Mouse (Mus musculus): ENCODE results near the gene Iah1. TPM values are rescaled to one million over a fixed set of nuclear protein-coding genes. Genes with fewer than 3 reads are reported as not detected.

Gene Iah1
- total and polyA plus RNA-seq, 3 experiments, result 27.8 to 108 (median 49.5) TPM

GRCm38 (mm10) chr12:21284761-21285441 is 31.3 kb upstream of the Iah1 start, which contains the start of gene Cpsf3:
Gene Cpsf3 (plus strand): TSS chr12:21285391.
- Histone ChIP-seq H3K36me3 (replicated peaks) (peaks cover 43% of the 10 kb centered on the region), H3K4me1 (ENCODE audit: insufficient read depth, low read depth, low read length) (peaks cover 39% of the 10 kb centered on the region), H3K4me3 (ENCODE audit: low read depth, low read length) (peak within 1 kb of the TSS; percentile 90), H3K9me3 (replicated peaks) (no peaks in the 10 kb centered on the region), H3K27me3 (ENCODE audit: insufficient read depth, low read length) (no peaks in the 10 kb centered on the region)
- TF ChIP-seq GATA1 (IDR thresholded peaks at IDR 0.05; ENCODE audit: borderline replicate concordance, low read length) (no peak), CTCF (IDR thresholded peaks at IDR 0.05; ENCODE audit: low read depth, low read length) (no peak), POLR2AphosphoS5 (IDR thresholded peaks at IDR 0.05; ENCODE audit: insufficient replicate concordance, low read depth, low read length) (no peak), TAL1 (conservative IDR thresholded peaks at IDR 0.05; ENCODE audit: low read depth, low read length) (no peak), GATA2 (IDR thresholded peaks at IDR 0.05; ENCODE audit: borderline replicate concordance, low read depth, low read length) (no peak)
- DNase-seq (ENCODE audit: low spot score) (no peak), ATAC-seq (ENCODE audit: extremely low read depth, insufficient number of reproducible peaks, low FRiP score, poor library complexity, severe bottlenecking) (no peak)

GRCm38 (mm10) chr12:21285508-21286242 is 30.5 kb upstream of the Iah1 start:
- Histone ChIP-seq H3K9me3 (replicated peaks) (no peaks in the 10 kb centered on the region), H3K4me1 (ENCODE audit: insufficient read depth, low read depth, low read length) (peaks cover 40% of the 10 kb centered on the region), H3K4me3 (ENCODE audit: low read depth, low read length) (peak overlapping the region; percentile 90), H3K36me3 (replicated peaks) (peaks cover 46% of the 10 kb centered on the region), H3K27me3 (ENCODE audit: insufficient read depth, low read length) (no peaks in the 10 kb centered on the region)
- DNase-seq (ENCODE audit: low spot score) (peak; percentile 80), ATAC-seq (ENCODE audit: extremely low read depth, insufficient number of reproducible peaks, low FRiP score, poor library complexity, severe bottlenecking) (peak; percentile 24)
- TF ChIP-seq POLR2AphosphoS5 (IDR thresholded peaks at IDR 0.05; ENCODE audit: insufficient replicate concordance, low read depth, low read length) (no peak), CTCF (IDR thresholded peaks at IDR 0.05; ENCODE audit: low read depth, low read length) (no peak), TAL1 (conservative IDR thresholded peaks at IDR 0.05; ENCODE audit: low read depth, low read length) (no peak), GATA1 (IDR thresholded peaks at IDR 0.05; ENCODE audit: borderline replicate concordance, low read length) (no peak), GATA2 (IDR thresholded peaks at IDR 0.05; ENCODE audit: borderline replicate concordance, low read depth, low read length) (no peak)

GRCm38 (mm10) chr12:21286243-21286622 is 30.0 kb upstream of the Iah1 start, which contains the start of gene Itgb1bp1:
Gene Itgb1bp1 (minus strand): TSS chr12:21286284.
- DNase-seq (ENCODE audit: low spot score) (peak; percentile 8), ATAC-seq (ENCODE audit: extremely low read depth, insufficient number of reproducible peaks, low FRiP score, poor library complexity, severe bottlenecking) (peak; percentile 83)
- Histone ChIP-seq H3K4me1 (ENCODE audit: insufficient read depth, low read depth, low read length) (peaks cover 40% of the 10 kb centered on the region), H3K36me3 (replicated peaks) (peaks cover 49% of the 10 kb centered on the region), H3K9me3 (replicated peaks) (no peaks in the 10 kb centered on the region), H3K4me3 (ENCODE audit: low read depth, low read length) (peak within 1 kb of the TSS; percentile 90), H3K27me3 (ENCODE audit: insufficient read depth, low read length) (no peaks in the 10 kb centered on the region)
- no peak for TF ChIP-seq CTCF (IDR thresholded peaks at IDR 0.05; ENCODE audit: low read depth, low read length)
- TF ChIP-seq GATA1 (IDR thresholded peaks at IDR 0.05; ENCODE audit: borderline replicate concordance, low read length), result no peak
- TF ChIP-seq POLR2AphosphoS5 (IDR thresholded peaks at IDR 0.05; ENCODE audit: insufficient replicate concordance, low read depth, low read length), result no peak
- no peak for TF ChIP-seq TAL1 (conservative IDR thresholded peaks at IDR 0.05; ENCODE audit: low read depth, low read length)

GRCm38 (mm10) chr12:21286712-21287650 is 29.2 kb upstream of the Iah1 start:
- TF ChIP-seq GATA2 (IDR thresholded peaks at IDR 0.05; ENCODE audit: borderline replicate concordance, low read depth, low read length) (no peak), GATA1 (IDR thresholded peaks at IDR 0.05; ENCODE audit: borderline replicate concordance, low read length) (no peak), TAL1 (conservative IDR thresholded peaks at IDR 0.05; ENCODE audit: low read depth, low read length) (no peak), POLR2AphosphoS5 (IDR thresholded peaks at IDR 0.05; ENCODE audit: insufficient replicate concordance, low read depth, low read length) (no peak), CTCF (IDR thresholded peaks at IDR 0.05; ENCODE audit: low read depth, low read length) (no peak)
- H3K36me3 ChIP-seq (replicated peaks), result peaks cover 56% of the 10 kb centered on the region
- ATAC-seq (ENCODE audit: extremely low read depth, insufficient number of reproducible peaks, low FRiP score, poor library complexity, severe bottlenecking) (peak; percentile 18; the same call in 1 of the 2 replicates), DNase-seq (ENCODE audit: low spot score) (peak; percentile 43)
- peaks cover 40% of the 10 kb centered on the region for H3K4me1 ChIP-seq (ENCODE audit: insufficient read depth, low read depth, low read length)
- no peaks in the 10 kb centered on the region for H3K27me3 ChIP-seq (ENCODE audit: insufficient read depth, low read length)
- peak overlapping the region; percentile 90 for H3K4me3 ChIP-seq (ENCODE audit: low read depth, low read length)
- H3K9me3 ChIP-seq (replicated peaks), result no peaks in the 10 kb centered on the region

GRCm38 (mm10) chr12:21288716-21289395 is 27.3 kb upstream of the Iah1 start:
- ATAC-seq (ENCODE audit: extremely low read depth, insufficient number of reproducible peaks, low FRiP score, poor library complexity, severe bottlenecking) (no peak), DNase-seq (ENCODE audit: low spot score) (no peak)
- peaks cover 65% of the 10 kb centered on the region for H3K36me3 ChIP-seq (replicated peaks)
- H3K9me3 ChIP-seq (replicated peaks), result no peaks in the 10 kb centered on the region
- TF ChIP-seq TAL1 (conservative IDR thresholded peaks at IDR 0.05; ENCODE audit: low read depth, low read length) (no peak), GATA1 (IDR thresholded peaks at IDR 0.05; ENCODE audit: borderline replicate concordance, low read length) (no peak), GATA2 (IDR thresholded peaks at IDR 0.05; ENCODE audit: borderline replicate concordance, low read depth, low read length) (no peak), POLR2AphosphoS5 (IDR thresholded peaks at IDR 0.05; ENCODE audit: insufficient replicate concordance, low read depth, low read length) (no peak), CTCF (IDR thresholded peaks at IDR 0.05; ENCODE audit: low read depth, low read length) (no peak)
- no peaks in the 10 kb centered on the region for H3K27me3 ChIP-seq (ENCODE audit: insufficient read depth, low read length)
- H3K4me1 ChIP-seq (ENCODE audit: insufficient read depth, low read depth, low read length), result peaks cover 40% of the 10 kb centered on the region
- H3K4me3 ChIP-seq (ENCODE audit: low read depth, low read length), result no peak overlapping the region
